Mouse (Mus musculus): ENCODE measurements at regions not wholly inside any gene's neighbourhood (a gene's known extent, or its start where the extent isn't known, plus 50 kb on each side); places are given as distances from the start of the nearest gene placed in this dataset.

GRCm38 (mm10) chr4:153224618-153225177 is 257.9 kb downstream of the Ajap1 start:
- no peak for DNase-seq

GRCm38 (mm10) chr4:153223019-153223418 is 259.6 kb downstream of the Ajap1 start:
- DNase-seq = no peak

GRCm38 (mm10) chr4:153220485-153220884 is 262.1 kb downstream of the Ajap1 start:
- no peak for DNase-seq

- DNase-seq = no peak
Measured at GRCm38 (mm10) chr4:153220074-153220473, 262.5 kb downstream of the Ajap1 start.

GRCm38 (mm10) chr4:153217541-153217980 is 265.1 kb downstream of the Ajap1 start:
- no peak for DNase-seq

- DNase-seq = no peak
Measured at GRCm38 (mm10) chr4:153212095-153212494, 270.5 kb downstream of the Ajap1 start.

- DNase-seq = no peak
Measured at GRCm38 (mm10) chr4:153208822-153209221, 273.8 kb downstream of the Ajap1 start.

- DNase-seq = no peak
Measured at GRCm38 (mm10) chr4:153208215-153208614, 274.4 kb downstream of the Ajap1 start.

- DNase-seq = no peak
Measured at GRCm38 (mm10) chr4:153207578-153208102, 275.0 kb downstream of the Ajap1 start.

- DNase-seq = no peak
Measured at GRCm38 (mm10) chr4:153206789-153207457, 275.7 kb downstream of the Ajap1 start.

GRCm38 (mm10) chr4:153204764-153205163 is 277.8 kb downstream of the Ajap1 start:
- no peak for DNase-seq

- peak in 1 of 2 experiments; percentile 17 for DNase-seq
Measured at GRCm38 (mm10) chr4:153200799-153201770, 281.5 kb downstream of the Ajap1 start.

GRCm38 (mm10) chr4:153189485-153189884 is 293.1 kb downstream of the Ajap1 start:
- DNase-seq = peak in 1 of 2 experiments; percentile 31

GRCm38 (mm10) chr4:153188504-153189031 is 294.0 kb downstream of the Ajap1 start:
- peak; percentile 28 to 41 for DNase-seq

GRCm38 (mm10) chr4:153187959-153188503 is 294.6 kb downstream of the Ajap1 start:
- DNase-seq = peak in 1 of 2 experiments; percentile 11

- DNase-seq = peak; percentile 60 to 62
Measured at GRCm38 (mm10) chr4:153177496-153177895, 305.1 kb downstream of the Ajap1 start.

GRCm38 (mm10) chr4:153175660-153176059 is 307.0 kb downstream of the Ajap1 start:
- peak; percentile 72 to 82 for DNase-seq

- DNase-seq = no peak
Measured at GRCm38 (mm10) chr4:153175077-153175476, 307.5 kb downstream of the Ajap1 start.

- DNase-seq = no peak
Measured at GRCm38 (mm10) chr4:153169991-153170390, 312.6 kb downstream of the Ajap1 start.

- no peak for DNase-seq
Measured at GRCm38 (mm10) chr4:153164810-153165209, 317.8 kb downstream of the Ajap1 start.

- DNase-seq = no peak
Measured at GRCm38 (mm10) chr4:153160115-153160514, 322.5 kb downstream of the Ajap1 start.

GRCm38 (mm10) chr4:153157572-153157971 is 325.0 kb downstream of the Ajap1 start:
- no peak for DNase-seq
